Mouse (Mus musculus): ENCODE measurements at regions not wholly inside any gene's neighbourhood (a gene's known extent, or its start where the extent isn't known, plus 50 kb on each side); places are given as distances from the start of the nearest gene placed in this dataset.

GRCm38 (mm10) chr10:55767571-55767970 is 339.1 kb upstream of the Msl3l2 start:
- WGBS: 68% methylated on average over 1 of the region's 1 CpGs

GRCm38 (mm10) chr10:55769642-55770041 is 337.1 kb upstream of the Msl3l2 start:
- Histone ChIP-seq H3K4me3 (replicated peaks; ENCODE audit: low read length) (no peak overlapping the region), H3K9me3 (ENCODE audit: control insufficient read depth, low read length) (no peaks in the 10 kb centered on the region), H3K36me3 (replicated peaks; ENCODE audit: control insufficient read depth, insufficient read depth) (no peaks in the 10 kb centered on the region), H3K9ac (no peak overlapping the region), H3K27me3 (ENCODE audit: control insufficient read depth, insufficient read depth, low read length) (no peaks in the 10 kb centered on the region), H3K4me1 (replicated peaks; ENCODE audit: control insufficient read depth, insufficient read depth, low read length) (no peaks in the 10 kb centered on the region), H3K27ac (no peak overlapping the region), H3K4me2 (replicated peaks) (no peak overlapping the region)
- 33% methylated on average over 6 of the region's 6 CpGs for WGBS
- DNase-seq (ENCODE audit: low spot score) (no peak), ATAC-seq (ENCODE audit: low FRiP score) (no peak)

More at GRCm38 (mm10) chr10:55767571-55767970, 339.1 kb upstream of the Msl3l2 start:
- H3K4me3 ChIP-seq (replicated peaks; ENCODE audit: low read length): no peak overlapping the region
- peak; percentile 60 for DNase-seq (ENCODE audit: low spot score)
- no peaks in the 10 kb centered on the region for H3K27me3 ChIP-seq (ENCODE audit: control insufficient read depth, insufficient read depth, low read length)
- H3K9me3 ChIP-seq (ENCODE audit: control insufficient read depth, low read length): no peaks in the 10 kb centered on the region
- H3K36me3 ChIP-seq (replicated peaks; ENCODE audit: control insufficient read depth, insufficient read depth): no peaks in the 10 kb centered on the region
- H3K9ac ChIP-seq: no peak overlapping the region
- no peak for ATAC-seq (ENCODE audit: low FRiP score)
- no peak overlapping the region for H3K27ac ChIP-seq
- no peak overlapping the region for H3K4me2 ChIP-seq (replicated peaks)
- H3K4me1 ChIP-seq (replicated peaks; ENCODE audit: control insufficient read depth, insufficient read depth, low read length): no peaks in the 10 kb centered on the region

- Histone ChIP-seq H3K4me2 (replicated peaks) (no peak overlapping the region), H3K9ac (no peak overlapping the region), H3K9me3 (ENCODE audit: control insufficient read depth, low read length) (no peaks in the 10 kb centered on the region), H3K36me3 (replicated peaks; ENCODE audit: control insufficient read depth, insufficient read depth) (no peaks in the 10 kb centered on the region), H3K27ac (no peak overlapping the region), H3K4me3 (replicated peaks; ENCODE audit: low read length) (no peak overlapping the region), H3K4me1 (replicated peaks; ENCODE audit: control insufficient read depth, insufficient read depth, low read length) (no peaks in the 10 kb centered on the region), H3K27me3 (ENCODE audit: control insufficient read depth, insufficient read depth, low read length) (no peaks in the 10 kb centered on the region)
- 85% methylated on average over 2 of the region's 2 CpGs for WGBS
- DNase-seq (ENCODE audit: low spot score) (no peak), ATAC-seq (ENCODE audit: low FRiP score) (no peak)
These were observed 323.8 kb upstream of the Msl3l2 start for GRCm38 (mm10) chr10:55782674-55783469.

- Histone ChIP-seq H3K9me3 (ENCODE audit: control insufficient read depth, low read length) (no peaks in the 10 kb centered on the region), H3K36me3 (replicated peaks; ENCODE audit: control insufficient read depth, insufficient read depth) (no peaks in the 10 kb centered on the region), H3K4me3 (replicated peaks; ENCODE audit: low read length) (no peak overlapping the region), H3K27ac (no peak overlapping the region), H3K9ac (no peak overlapping the region), H3K27me3 (ENCODE audit: control insufficient read depth, insufficient read depth, low read length) (no peaks in the 10 kb centered on the region), H3K4me1 (replicated peaks; ENCODE audit: control insufficient read depth, insufficient read depth, low read length) (no peaks in the 10 kb centered on the region), H3K4me2 (replicated peaks) (no peak overlapping the region)
- DNase-seq (ENCODE audit: low spot score): no peak
- 87% methylated on average over 2 of the region's 2 CpGs for WGBS
- ATAC-seq (ENCODE audit: low FRiP score): no peak
These were observed 292.8 kb upstream of the Msl3l2 start for GRCm38 (mm10) chr10:55813966-55814365.

- ATAC-seq (ENCODE audit: low FRiP score): no peak
- H3K4me3 ChIP-seq (replicated peaks; ENCODE audit: low read length): no peak overlapping the region
- no peaks in the 10 kb centered on the region for H3K4me1 ChIP-seq (replicated peaks; ENCODE audit: control insufficient read depth, insufficient read depth, low read length)
- WGBS: 88% methylated on average over 2 of the region's 2 CpGs
- no peaks in the 10 kb centered on the region for H3K36me3 ChIP-seq (replicated peaks; ENCODE audit: control insufficient read depth, insufficient read depth)
- no peak for DNase-seq (ENCODE audit: low spot score)
- no peaks in the 10 kb centered on the region for H3K27me3 ChIP-seq (ENCODE audit: control insufficient read depth, insufficient read depth, low read length)
- H3K27ac ChIP-seq: no peak overlapping the region
- no peak overlapping the region for H3K9ac ChIP-seq
- H3K9me3 ChIP-seq (ENCODE audit: control insufficient read depth, low read length): no peaks in the 10 kb centered on the region
- H3K4me2 ChIP-seq (replicated peaks): no peak overlapping the region
These were observed 255.4 kb upstream of the Msl3l2 start for GRCm38 (mm10) chr10:55851361-55851760.

- Histone ChIP-seq H3K9ac (no peak overlapping the region), H3K27me3 (ENCODE audit: control insufficient read depth, insufficient read depth, low read length) (no peaks in the 10 kb centered on the region), H3K9me3 (ENCODE audit: control insufficient read depth, low read length) (no peaks in the 10 kb centered on the region), H3K27ac (no peak overlapping the region), H3K36me3 (replicated peaks; ENCODE audit: control insufficient read depth, insufficient read depth) (no peaks in the 10 kb centered on the region), H3K4me2 (replicated peaks) (no peak overlapping the region), H3K4me1 (replicated peaks; ENCODE audit: control insufficient read depth, insufficient read depth, low read length) (no peaks in the 10 kb centered on the region), H3K4me3 (replicated peaks; ENCODE audit: low read length) (no peak overlapping the region)
- ATAC-seq (ENCODE audit: low FRiP score) (no peak), DNase-seq (ENCODE audit: low spot score) (no peak)
- WGBS: 65% methylated on average over 3 of the region's 3 CpGs
These were observed 214.1 kb upstream of the Msl3l2 start for GRCm38 (mm10) chr10:55892606-55893005.

- Histone ChIP-seq H3K9me3 (ENCODE audit: control insufficient read depth, low read length) (no peaks in the 10 kb centered on the region), H3K36me3 (replicated peaks; ENCODE audit: control insufficient read depth, insufficient read depth) (no peaks in the 10 kb centered on the region), H3K27me3 (ENCODE audit: control insufficient read depth, insufficient read depth, low read length) (no peaks in the 10 kb centered on the region), H3K9ac (no peak overlapping the region), H3K4me2 (replicated peaks) (no peak overlapping the region), H3K4me1 (replicated peaks; ENCODE audit: control insufficient read depth, insufficient read depth, low read length) (no peaks in the 10 kb centered on the region), H3K27ac (no peak overlapping the region), H3K4me3 (replicated peaks; ENCODE audit: low read length) (no peak overlapping the region)
- DNase-seq (ENCODE audit: low spot score) (no peak), ATAC-seq (ENCODE audit: low FRiP score) (no peak)
- WGBS: 34% methylated on average over 4 of the region's 4 CpGs
These were observed 177.6 kb upstream of the Msl3l2 start for GRCm38 (mm10) chr10:55929100-55929499.

- Histone ChIP-seq H3K36me3 (replicated peaks; ENCODE audit: control insufficient read depth, insufficient read depth) (no peaks in the 10 kb centered on the region), H3K27ac (no peak overlapping the region), H3K9ac (no peak overlapping the region), H3K27me3 (ENCODE audit: control insufficient read depth, insufficient read depth, low read length) (no peaks in the 10 kb centered on the region), H3K9me3 (ENCODE audit: control insufficient read depth, low read length) (no peaks in the 10 kb centered on the region), H3K4me2 (replicated peaks) (no peak overlapping the region), H3K4me3 (replicated peaks; ENCODE audit: low read length) (no peak overlapping the region), H3K4me1 (replicated peaks; ENCODE audit: control insufficient read depth, insufficient read depth, low read length) (no peaks in the 10 kb centered on the region)
- ATAC-seq (ENCODE audit: low FRiP score) (no peak), DNase-seq (ENCODE audit: low spot score) (no peak)
- WGBS: 65% methylated on average over 2 of the region's 2 CpGs
These were observed 172.7 kb upstream of the Msl3l2 start for GRCm38 (mm10) chr10:55933993-55934392.

GRCm38 (mm10) chr10:55935447-55935846 is 171.3 kb upstream of the Msl3l2 start:
- Histone ChIP-seq H3K9me3 (ENCODE audit: control insufficient read depth, low read length) (no peaks in the 10 kb centered on the region), H3K4me1 (replicated peaks; ENCODE audit: control insufficient read depth, insufficient read depth, low read length) (no peaks in the 10 kb centered on the region), H3K9ac (no peak overlapping the region), H3K36me3 (replicated peaks; ENCODE audit: control insufficient read depth, insufficient read depth) (no peaks in the 10 kb centered on the region), H3K27me3 (ENCODE audit: control insufficient read depth, insufficient read depth, low read length) (no peaks in the 10 kb centered on the region), H3K4me3 (replicated peaks; ENCODE audit: low read length) (no peak overlapping the region), H3K4me2 (replicated peaks) (no peak overlapping the region), H3K27ac (no peak overlapping the region)
- DNase-seq (ENCODE audit: low spot score): no peak
- ATAC-seq (ENCODE audit: low FRiP score): no peak
- WGBS: 69% methylated on average over 2 of the region's 2 CpGs

Measured in hindbrain, embryonic 14.5 days (tissue).